Mouse (Mus musculus) T-cell, adult 2 months (primary cell): ENCODE data around the gene Speg.

Experiments
- DNase-seq: peaks from one replicate; pipeline ENCODE4 v3.0.0; 2022; ENCODE audit warnings: low spot score

Gene Speg

GRCm38 (mm10) chr1:75393846-75394245, 18.7 kb downstream of the Speg start:
- DNase-seq, result no peak

GRCm38 (mm10) chr1:75398761-75399402, 23.8 kb downstream of the Speg start:
- peak; percentile 34 for DNase-seq

GRCm38 (mm10) chr1:75399755-75400492, 24.8 kb downstream of the Speg start:
- DNase-seq, result no peak

- no peak for DNase-seq
Measured at GRCm38 (mm10) chr1:75400493-75401115, 25.5 kb downstream of the Speg start.

GRCm38 (mm10) chr1:75405547-75405946, 30.4 kb downstream of the Speg start:
- no peak for DNase-seq

- no peak for DNase-seq
Measured at GRCm38 (mm10) chr1:75406173-75406572, 31.1 kb downstream of the Speg start.

- no peak for DNase-seq
Measured at GRCm38 (mm10) chr1:75407056-75407455, 32.0 kb downstream of the Speg start.

- no peak for DNase-seq
Measured at GRCm38 (mm10) chr1:75408210-75408609, 33.1 kb downstream of the Speg start.

GRCm38 (mm10) chr1:75409950-75410349, 34.9 kb downstream of the Speg start:
- DNase-seq, result no peak

DNA sequence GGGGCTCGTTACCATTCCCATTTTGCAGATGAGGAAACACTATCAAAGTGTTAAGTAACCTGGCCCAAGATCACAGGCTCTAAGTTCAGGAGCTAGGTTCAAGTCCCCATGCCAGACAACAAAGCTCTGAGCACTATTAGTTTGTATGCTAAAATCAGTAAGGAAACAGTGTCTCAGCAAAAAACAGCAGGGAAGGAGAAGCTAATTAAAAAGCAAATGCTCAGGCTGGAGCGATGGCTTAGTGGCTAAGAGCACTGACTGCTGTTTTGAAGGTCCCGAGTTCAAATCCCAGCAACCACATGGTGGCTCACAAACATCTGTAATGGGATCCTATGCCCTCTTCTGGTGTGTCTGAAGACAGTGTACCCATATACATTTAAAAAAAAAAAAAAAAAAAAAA, 37.1 kb downstream of the Speg start:
- DNase-seq, result no peak

- DNase-seq, result peak; percentile 35
Measured at GRCm38 (mm10) chr1:75413749-75414148, 38.7 kb downstream of the Speg start.

DNA sequence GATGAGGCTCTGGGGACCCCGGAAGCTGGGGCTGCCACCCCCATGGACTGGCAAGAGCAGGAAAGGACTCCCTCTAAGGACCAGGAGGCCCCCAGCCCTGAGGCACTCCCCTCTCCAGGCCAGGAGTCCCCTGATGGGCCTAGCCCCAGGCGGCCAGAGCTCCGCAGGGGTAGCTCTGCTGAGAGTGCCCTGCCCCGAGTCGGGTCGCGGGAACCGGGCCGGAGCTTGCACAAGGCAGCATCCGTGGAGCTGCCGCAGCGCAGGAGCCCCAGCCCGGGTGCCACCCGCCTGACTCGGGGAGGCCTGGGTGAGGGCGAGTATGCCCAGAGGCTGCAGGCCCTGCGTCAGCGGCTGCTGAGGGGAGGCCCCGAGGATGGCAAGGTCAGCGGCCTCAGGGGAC, 46.7 kb downstream of the Speg start:
- no peak for DNase-seq

DNA sequence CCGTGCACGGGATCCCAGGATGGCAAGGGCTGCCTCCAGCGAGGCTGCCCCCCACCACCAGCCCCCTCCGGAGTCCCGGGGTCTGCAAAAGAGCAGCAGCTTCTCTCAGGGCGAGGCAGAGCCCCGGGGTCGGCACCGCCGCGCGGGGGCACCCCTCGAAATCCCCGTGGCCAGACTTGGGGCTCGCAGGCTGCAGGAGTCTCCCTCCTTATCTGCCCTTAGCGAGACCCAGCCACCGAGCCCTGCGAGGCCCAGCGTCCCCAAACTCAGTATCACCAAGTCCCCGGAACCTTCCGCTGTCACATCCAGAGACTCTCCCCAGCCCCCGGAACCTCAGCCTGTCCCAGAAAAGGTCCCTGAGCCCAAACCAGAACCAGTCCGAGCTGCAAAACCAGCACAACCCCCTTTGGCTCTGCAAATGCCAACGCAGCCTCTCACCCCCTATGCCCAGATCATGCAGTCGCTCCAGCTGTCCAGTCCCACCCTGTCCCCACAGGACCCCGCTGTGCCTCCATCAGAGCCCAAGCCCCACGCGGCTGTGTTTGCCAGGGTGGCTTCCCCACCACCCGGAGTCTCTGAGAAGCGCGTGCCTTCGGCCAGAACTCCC, 47.2 kb downstream of the Speg start:
- DNase-seq, result no peak

GRCm38 (mm10) chr1:75422823-75423471, 47.9 kb downstream of the Speg start:
- DNase-seq, result no peak

- no peak for DNase-seq
Measured at GRCm38 (mm10) chr1:75423780-75424390, 48.8 kb downstream of the Speg start.

GRCm38 (mm10) chr1:75425796-75426471, 50.8 kb downstream of the Speg start:
- no peak for DNase-seq

DNA sequence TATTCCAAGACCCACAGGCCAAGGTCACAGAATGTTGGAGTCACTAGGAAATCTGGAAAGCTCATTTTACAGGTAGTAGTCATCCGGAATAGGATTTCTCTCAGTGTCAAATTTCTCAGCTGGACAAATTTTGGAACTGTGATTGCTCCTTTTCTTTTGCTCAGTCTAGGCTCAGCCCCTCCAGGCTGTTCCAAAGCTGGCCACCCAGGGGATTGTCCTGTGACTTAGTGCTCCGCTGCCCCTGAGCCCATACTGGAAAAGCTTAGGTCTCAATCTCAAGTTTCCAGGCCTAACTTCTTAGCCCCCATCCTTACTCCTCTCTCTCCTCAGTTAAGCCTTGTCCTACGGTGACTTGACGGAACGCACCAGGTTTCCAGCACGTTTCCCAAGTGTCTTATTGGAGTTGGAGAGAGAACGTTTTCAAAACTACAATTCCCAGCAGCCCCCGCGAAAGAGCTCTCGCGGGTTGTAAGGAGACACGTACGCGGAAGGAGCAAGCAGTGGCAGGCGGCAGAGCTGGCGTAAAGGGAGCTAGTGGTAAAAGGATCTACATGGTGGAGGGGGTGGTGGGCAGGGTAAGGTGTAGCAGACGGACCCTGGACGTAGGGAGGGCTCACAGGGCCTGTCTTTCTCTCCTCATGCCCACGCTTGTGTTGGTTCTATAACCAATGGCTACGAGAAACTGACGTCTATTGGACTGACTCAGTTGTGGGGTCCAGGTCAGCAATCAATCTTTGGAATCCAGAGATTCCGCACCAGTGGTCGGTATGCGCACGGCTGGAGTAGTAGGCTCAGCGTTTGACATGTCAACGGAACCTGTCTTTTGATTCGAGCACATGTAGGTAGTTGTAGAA, 60.6 kb downstream of the Speg start, which contains the start of gene Gmppa:
TSS of gene Gmppa (plus strand) at position 456 of the 854 bp plus-strand sequence.
- peak; percentile 69 for DNase-seq

- DNase-seq, result no peak
Measured at GRCm38 (mm10) chr1:75438782-75439181, 63.7 kb downstream of the Speg start.

DNA sequence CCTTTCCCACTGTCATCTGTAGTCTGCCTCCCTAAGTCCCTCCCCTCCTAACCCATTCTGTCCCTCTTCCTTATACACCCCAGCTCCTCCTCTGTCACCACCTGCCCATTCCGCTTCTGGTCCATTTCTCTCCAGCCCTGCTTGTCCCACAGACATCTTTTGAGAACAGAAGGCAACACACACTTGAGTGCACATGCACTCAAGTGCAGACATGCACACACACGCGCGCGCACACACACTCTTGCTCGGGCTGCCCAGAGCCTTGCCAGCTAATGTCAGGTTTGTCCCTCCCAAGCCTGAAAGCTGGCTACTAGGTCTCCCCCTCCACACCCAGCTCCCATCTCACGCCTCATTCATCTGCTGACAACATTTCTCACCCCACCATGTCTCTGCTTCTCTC, 65.6 kb downstream of the Speg start:
- DNase-seq, result no peak

DNA sequence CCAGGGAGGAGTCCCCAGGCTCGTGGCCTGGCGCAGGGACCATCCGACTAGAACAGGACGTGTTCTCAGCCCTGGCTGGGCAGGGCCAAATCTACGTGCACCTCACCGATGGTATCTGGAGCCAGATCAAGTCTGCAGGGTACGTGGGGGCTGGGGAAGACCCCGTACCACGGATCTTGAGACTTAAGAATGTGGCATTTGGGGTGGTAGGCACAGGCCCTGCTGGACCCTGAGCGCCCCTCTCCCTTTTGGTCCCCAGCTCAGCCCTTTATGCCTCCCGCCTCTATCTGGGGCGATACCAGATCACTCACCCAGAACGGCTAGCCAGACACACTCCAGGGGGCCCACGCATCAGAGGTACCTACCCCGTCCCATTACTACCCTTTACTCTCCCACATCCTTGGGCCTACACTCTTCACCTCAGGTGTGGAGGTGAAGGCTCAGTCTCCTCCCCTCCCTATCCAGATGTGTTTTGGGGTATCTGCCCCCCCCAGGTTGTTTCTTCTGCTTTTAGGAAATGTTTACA, 66.4 kb downstream of the Speg start:
- no peak for DNase-seq
